Mouse (Mus musculus) myocyte (in vitro differentiated cells): ENCODE results near the gene Hmbs. TPM values are rescaled to one million over a fixed set of nuclear protein-coding genes. Genes with fewer than 3 reads are reported as not detected.

Experiments
- H3K27me3 ChIP-seq: one replicate; pipeline ENCODE4 v1.6.1; 2011; ENCODE audit not compliant: control insufficient read depth, insufficient read depth, insufficient read length
- H3K36me3 ChIP-seq: one replicate; pipeline ENCODE4 v1.6.1; 2011; ENCODE audit not compliant: control insufficient read depth, insufficient read depth
- H3K4me2 ChIP-seq: one replicate; pipeline ENCODE4 v1.6.1; 2011; ENCODE audit warnings: low read depth, control low read depth
- H3K4me3 ChIP-seq: one replicate; pipeline ENCODE4 v1.5.1; 2011; ENCODE audit warnings: mild to moderate bottlenecking, control low read depth, moderate library complexity
- H3K79me2 ChIP-seq: one replicate; pipeline ENCODE4 v1.6.1; 2011; ENCODE audit not compliant: control insufficient read depth, insufficient read depth
- H3ac ChIP-seq: one replicate; pipeline ENCODE4 v1.6.1; 2011; ENCODE audit not compliant: control insufficient read depth, insufficient read length
- CEBPB ChIP-seq: IDR thresholded peaks from 2 replicates; pipeline ENCODE4 v1.6.1; 2011; ENCODE audit warnings: mild to moderate bottlenecking, moderate library complexity; ENCODE audit not compliant: poor library complexity, insufficient read depth, severe bottlenecking
- E2F4 ChIP-seq: IDR thresholded peaks from one replicate; pipeline ENCODE4 v1.6.1; 2011; ENCODE audit warnings: mild to moderate bottlenecking, control low read depth, moderate library complexity; ENCODE audit not compliant: insufficient read depth
- MAX ChIP-seq: IDR thresholded peaks from one replicate; pipeline ENCODE4 v1.6.1; 2011; ENCODE audit warnings: low read depth, mild to moderate bottlenecking, control low read depth
- MYOD1 ChIP-seq, 3 experiments: IDR thresholded peaks; one replicate each; pipeline ENCODE4 v1.6.1; 2011; ENCODE audit warnings: control low read depth in 2 of 3, low read depth in 2 of 3, mild to moderate bottlenecking in 2 of 3, moderate library complexity in 1 of 3; ENCODE audit not compliant: insufficient read length in 2 of 3, control insufficient read depth in 1 of 3
- MYOG ChIP-seq, 3 experiments: IDR thresholded peaks; one replicate each; pipeline ENCODE4 v1.6.1; 2011; ENCODE audit warnings: control low read depth in 2 of 3, low read depth in 2 of 3, mild to moderate bottlenecking in 2 of 3; ENCODE audit not compliant: insufficient read length in 2 of 3, control insufficient read depth in 1 of 3, insufficient read depth in 1 of 3
- POLR2A ChIP-seq: IDR thresholded peaks from one replicate; pipeline ENCODE4 v1.6.1; 2011; ENCODE audit warnings: low read depth, mild to moderate bottlenecking, control low read depth, moderate library complexity; ENCODE audit not compliant: insufficient read length
- POLR2AphosphoS2 ChIP-seq: IDR thresholded peaks from one replicate; pipeline ENCODE4 v1.6.1; 2011; ENCODE audit warnings: low read depth, control low read depth; ENCODE audit not compliant: insufficient read length
- REST ChIP-seq: IDR thresholded peaks from one replicate; pipeline ENCODE4 v1.6.1; 2011; ENCODE audit warnings: mild to moderate bottlenecking, control low read depth, moderate library complexity; ENCODE audit not compliant: insufficient read depth, insufficient read length
- SRF ChIP-seq: IDR thresholded peaks from one replicate; pipeline ENCODE4 v1.6.1; 2011; ENCODE audit warnings: low read depth; ENCODE audit not compliant: control insufficient read depth, insufficient read length
- TCF12 ChIP-seq: IDR thresholded peaks from one replicate; pipeline ENCODE4 v1.6.1; 2011; ENCODE audit warnings: mild to moderate bottlenecking, control low read depth; ENCODE audit not compliant: poor library complexity, insufficient read depth, severe bottlenecking
- TCF3 ChIP-seq: IDR thresholded peaks from one replicate; pipeline ENCODE4 v1.6.1; 2011; ENCODE audit warnings: low read depth, control low read depth; ENCODE audit not compliant: insufficient read length
- USF1 ChIP-seq: IDR thresholded peaks from one replicate; pipeline ENCODE4 v1.6.1; 2011; ENCODE audit warnings: low read depth, mild to moderate bottlenecking, control low read depth, moderate library complexity
- polyA plus RNA-seq: library from polyadenylated mRNA; unstranded; fragments of >200 nt; fragmentation: generic; extraction: Trizol; gene quantifications from one replicate; pipeline ENCODE4 v1.2.1, GENCODE M21; 2012; ENCODE audit warnings: missing spikeins

The Hmbs gene
- polyA plus RNA-seq, 1 experiment, result 31.5 TPM

- H3K4me3 ChIP-seq, result no peak overlapping the region
- H3K36me3 ChIP-seq, result peaks cover 3% of the 10 kb centered on the region
Observed at GRCm38 (mm10) chr9:44342173-44342572, 1.9 kb downstream of the Hmbs start.

GRCm38 (mm10) chr9:44341487-44341886, 2.5 kb downstream of the Hmbs start:
- H3K36me3 ChIP-seq, result peaks cover 10% of the 10 kb centered on the region
- no peak overlapping the region for H3K4me2 ChIP-seq

More at GRCm38 (mm10) chr9:44342173-44342572, 1.9 kb downstream of the Hmbs start:
- H3K4me2 ChIP-seq, result peak overlapping the region; percentile 94
- H3ac ChIP-seq, result no peak overlapping the region
- no peak for TF ChIP-seq MYOG (IDR thresholded peaks at IDR 0.05; ENCODE audit: control insufficient read depth in 1 of 3, insufficient read depth in 1 of 3, insufficient read length in 2 of 3, low read depth in 2 of 3)
- no peak for TF ChIP-seq MYOD1 (IDR thresholded peaks at IDR 0.05; ENCODE audit: control insufficient read depth in 1 of 3, insufficient read length in 2 of 3, low read depth in 2 of 3)
- TF ChIP-seq E2F4, result no peak
- no peak for TF ChIP-seq CEBPB
- H3K27me3 ChIP-seq, result no peaks in the 10 kb centered on the region
- H3K79me2 ChIP-seq, result peaks cover 19% of the 10 kb centered on the region

GRCm38 (mm10) chr9:44338574-44338973, 5.5 kb downstream of the Hmbs start:
- Histone ChIP-seq H3K4me3 (no peak overlapping the region), H3K36me3 (peaks cover 12% of the 10 kb centered on the region), H3K4me2 (no peak overlapping the region), H3ac (no peak overlapping the region), H3K27me3 (no peaks in the 10 kb centered on the region), H3K79me2 (peaks cover 41% of the 10 kb centered on the region)
- no peak for TF ChIP-seq TCF12
- TF ChIP-seq E2F4, result no peak
- TF ChIP-seq TCF3, result no peak
- no peak for TF ChIP-seq CEBPB
- no peak for TF ChIP-seq MYOG (IDR thresholded peaks at IDR 0.05; ENCODE audit: control insufficient read depth in 1 of 3, insufficient read depth in 1 of 3, insufficient read length in 2 of 3, low read depth in 2 of 3)
- no peak for TF ChIP-seq POLR2AphosphoS2
- no peak for TF ChIP-seq POLR2A
- TF ChIP-seq MAX, result no peak
- TF ChIP-seq USF1, result no peak
- no peak for TF ChIP-seq REST
- TF ChIP-seq MYOD1 (IDR thresholded peaks at IDR 0.05; ENCODE audit: control insufficient read depth in 1 of 3, insufficient read length in 2 of 3, low read depth in 2 of 3), result no peak
- TF ChIP-seq SRF, result no peak

More at GRCm38 (mm10) chr9:44341487-44341886, 2.5 kb downstream of the Hmbs start:
- Histone ChIP-seq H3ac (no peak overlapping the region), H3K27me3 (no peaks in the 10 kb centered on the region), H3K4me3 (no peak overlapping the region), H3K79me2 (peaks cover 26% of the 10 kb centered on the region)
- TF ChIP-seq MYOG (IDR thresholded peaks at IDR 0.05; ENCODE audit: control insufficient read depth in 1 of 3, insufficient read depth in 1 of 3, insufficient read length in 2 of 3, low read depth in 2 of 3), result no peak
- TF ChIP-seq CEBPB, result no peak
- no peak for TF ChIP-seq E2F4
- TF ChIP-seq POLR2A, result no peak
- no peak for TF ChIP-seq TCF3
- TF ChIP-seq REST, result no peak
- no peak for TF ChIP-seq MYOD1 (IDR thresholded peaks at IDR 0.05; ENCODE audit: control insufficient read depth in 1 of 3, insufficient read length in 2 of 3, low read depth in 2 of 3)
- TF ChIP-seq USF1, result no peak
- TF ChIP-seq MAX, result no peak
- TF ChIP-seq POLR2AphosphoS2, result no peak
- TF ChIP-seq TCF12, result no peak
- TF ChIP-seq SRF, result no peak

GRCm38 (mm10) chr9:44337436-44338169, 6.4 kb downstream of the Hmbs start:
- H3K4me2 ChIP-seq, result peak overlapping the region; percentile 80
- peaks cover 31% of the 10 kb centered on the region for H3K79me2 ChIP-seq
- no peak for TF ChIP-seq MYOD1 (IDR thresholded peaks at IDR 0.05; ENCODE audit: control insufficient read depth in 1 of 3, insufficient read length in 2 of 3, low read depth in 2 of 3)
- TF ChIP-seq POLR2AphosphoS2, result peak; percentile 98
- TF ChIP-seq POLR2A, result peak; percentile 65
- peak overlapping the region; percentile 76 for H3K4me3 ChIP-seq
- H3ac ChIP-seq, result no peak overlapping the region
- H3K27me3 ChIP-seq, result no peaks in the 10 kb centered on the region
- H3K36me3 ChIP-seq, result peaks cover 22% of the 10 kb centered on the region

GRCm38 (mm10) chr9:44336964-44337363, 7.1 kb downstream of the Hmbs start:
- H3K4me3 ChIP-seq, result peak overlapping the region; percentile 76
- H3ac ChIP-seq, result no peak overlapping the region
- H3K79me2 ChIP-seq, result peaks cover 27% of the 10 kb centered on the region
- peak overlapping the region; percentile 80 for H3K4me2 ChIP-seq
- TF ChIP-seq CEBPB (no peak), TCF3 (no peak), TCF12 (no peak), POLR2AphosphoS2 (peak; percentile 60), USF1 (no peak), MAX (no peak), SRF (no peak)
- H3K27me3 ChIP-seq, result no peaks in the 10 kb centered on the region
- H3K36me3 ChIP-seq, result peaks cover 28% of the 10 kb centered on the region
